Mouse (Mus musculus) megakaryocyte, embryonic 14.5 days (primary cell): ENCODE data around the gene Gm2115.

Experiments used
- FLI1 ChIP-seq: IDR thresholded peaks from 2 replicates; pipeline ENCODE4 v1.6.1; 2012; ENCODE audit warnings: low read length, inconsistent platforms, mixed read lengths
- GATA1 ChIP-seq: IDR thresholded peaks from 3 replicates; pipeline ENCODE4 v1.6.1; 2012; ENCODE audit warnings: mixed read lengths, low read length, inconsistent platforms, borderline replicate concordance

DNA sequence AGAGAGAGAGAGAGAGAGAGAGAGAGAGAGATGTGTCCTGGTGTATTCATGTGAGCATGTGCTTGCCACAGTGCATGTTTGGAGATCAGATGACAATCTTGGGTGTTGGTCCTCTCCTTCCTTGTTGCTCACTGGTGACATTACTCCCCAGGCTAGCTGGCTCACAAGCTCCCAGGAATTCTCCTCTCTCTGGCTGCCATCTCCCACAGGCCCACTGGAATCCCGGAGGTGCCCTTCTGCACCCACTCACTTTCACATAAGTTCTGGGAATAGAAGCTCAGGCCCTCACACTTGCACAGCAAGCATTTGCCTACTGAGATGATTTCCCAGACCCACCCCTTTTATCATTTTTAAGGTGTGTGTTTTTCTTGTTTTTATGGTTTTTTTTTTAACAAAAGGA is 51.0 kb downstream of the Gm2115 start:
- TF ChIP-seq GATA1: no peak
- TF ChIP-seq FLI1: no peak
